Mouse (Mus musculus) liver, postnatal 0 days (tissue): ENCODE measurements around the gene Adgrg6.

Experiments used
- CTCF ChIP-seq: sonication (generic); IDR thresholded peaks from 2 replicates; pipeline ENCODE4 v1.5.1; 2016; ENCODE audit warnings: antibody characterized with exemption, low read depth
- EP300 ChIP-seq: IDR thresholded peaks from 2 replicates; pipeline ENCODE4 v1.6.1; 2016; ENCODE audit warnings: antibody characterized with exemption, low read depth, mild to moderate bottlenecking

DNA sequence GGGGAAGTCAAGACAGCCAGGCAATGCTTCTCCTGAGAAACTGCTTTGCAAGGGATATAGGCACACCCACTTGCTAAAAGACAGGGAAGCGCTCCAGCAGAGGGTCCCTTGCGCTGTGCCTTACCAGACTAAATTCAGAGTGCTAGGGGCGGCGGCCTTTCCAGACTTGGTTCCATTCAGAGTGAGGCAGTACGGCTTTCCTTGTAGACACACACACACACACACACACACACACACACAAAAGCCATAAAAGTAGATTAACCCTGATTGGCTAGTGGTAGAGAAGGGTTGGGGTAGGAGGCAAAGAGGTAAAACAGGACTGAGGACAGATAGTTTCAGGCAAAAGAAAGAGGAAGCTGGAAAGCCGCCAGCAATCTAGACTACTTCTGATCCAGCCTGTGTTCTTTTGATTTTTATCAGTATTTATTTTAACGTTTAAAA lies 672 bp upstream of the Adgrg6 start:
- TF ChIP-seq EP300 (no peak), CTCF (no peak)
